Mouse (Mus musculus) embryo, embryonic 10 days (tissue): ENCODE data around the gene Iqce.

ENCODE experiments used
- DNase-seq: peaks from one replicate; pipeline ENCODE4 v3.0.0-alpha.2; 2015; ENCODE audit warnings: low spot score

Gene Iqce

GRCm38 (mm10) chr5:140614837-140615236 lies 87.3 kb downstream of the Iqce start:
- no peak for DNase-seq

- no peak for DNase-seq
Measured at GRCm38 (mm10) chr5:140614141-140614540, 88.0 kb downstream of the Iqce start.

GRCm38 (mm10) chr5:140612191-140612590 lies 90.0 kb downstream of the Iqce start:
- DNase-seq, result no peak
